In the genomic region with DNA sequence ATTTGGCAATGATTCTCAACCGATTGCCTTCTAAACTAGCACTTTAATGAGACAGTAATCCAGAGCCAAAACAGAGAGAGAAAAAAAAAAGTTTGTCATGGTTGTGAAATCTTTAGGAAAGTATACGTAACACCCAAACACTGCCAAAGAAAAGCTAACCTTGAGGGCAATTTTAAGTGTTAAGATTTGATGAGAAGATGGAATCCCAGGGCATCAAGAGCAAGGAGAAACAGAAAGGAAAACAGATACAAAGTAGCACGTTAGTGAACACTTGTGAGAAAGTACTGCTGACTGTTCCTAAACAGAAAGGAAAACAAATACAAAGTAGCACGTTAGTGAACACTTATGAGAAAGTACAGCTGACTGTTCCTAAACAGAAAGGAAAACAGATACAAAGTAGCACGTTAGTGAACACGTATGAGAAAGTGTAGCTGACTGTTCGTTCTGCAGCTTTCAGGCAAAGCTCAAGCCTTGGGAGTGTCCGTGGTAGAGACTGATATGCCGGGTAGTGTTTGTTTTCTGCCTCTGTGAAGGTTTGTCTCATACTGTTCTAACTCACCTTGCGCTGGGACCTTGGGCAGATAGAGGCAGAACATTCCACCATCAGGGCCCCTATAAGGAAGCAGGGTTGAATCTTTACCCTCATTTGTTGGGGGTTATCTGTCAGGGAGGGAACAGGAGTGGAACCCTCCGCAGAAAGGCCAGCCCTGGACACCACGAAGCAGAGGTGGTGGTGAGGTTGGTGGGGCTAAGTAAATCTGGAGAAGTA, we compare ENCODE assay signal across 8 mouse cellular contexts.
DNase-seq lines count a peak whose midpoint lies in the region; ATAC-seq and TF ChIP-seq lines count a peak whose summit lies in the region.

No protein-coding gene starts in this region.

- H3K9me3 ChIP-seq in CH12.LX (replicated peaks; ENCODE audit: low read length): no peaks in the 10 kb centered on the region
- no peaks in the 10 kb centered on the region for H3K9me3 ChIP-seq in liver, postnatal 0 days (ENCODE audit: low read length)
- H3K9me3 ChIP-seq in stomach, embryonic 16.5 days (replicated peaks; ENCODE audit: control insufficient read depth, low read length): no peaks in the 10 kb centered on the region

- peak overlapping the region; percentile 61 for H3K9ac ChIP-seq in CH12.LX (ENCODE audit: insufficient read depth, low read depth)
- peak overlapping the region; percentile 77; the same call in 1 of the 2 replicates for H3K9ac ChIP-seq in liver, postnatal 0 days (replicated peaks)
- peak overlapping the region; percentile 26 for H3K9ac ChIP-seq in stomach, embryonic 16.5 days (ENCODE audit: low read length)

- dilution Hi-C loops in CH12.LX (cut with MboI; ENCODE audit: extremely low pct_ligation_motif_present, extremely low pct_unique_long_range_greater_than_20kb, low sequenced_read_pairs): no loop called here

- DNase-seq in 3T3-L1 (ENCODE audit: low read depth, low spot score) (peak; percentile 57), CH12.LX (ENCODE audit: extremely low read depth) (no peak)
- peak; percentile 15 for DNase-seq in liver, postnatal 0 days
- no peak for DNase-seq in cerebellum, adult 18-20 months
- DNase-seq in cerebellum, postnatal 36 days: no peak

- peak overlapping the region; percentile 45 to 76 (median 46) for H3K4me3 ChIP-seq in CH12.LX (replicated peaks in 1 of 3; ENCODE audit: low read depth in 2 of 3, low read length in 2 of 3, poor library complexity in 1 of 3)
- H3K4me3 ChIP-seq in liver, postnatal 0 days (ENCODE audit: low read depth, low read length): peak overlapping the region; percentile 72
- peak overlapping the region; percentile 78 for H3K4me3 ChIP-seq in stomach, embryonic 16.5 days (replicated peaks; ENCODE audit: low read length)

- no peak for TF ChIP-seq EP300 in CH12.LX (IDR thresholded peaks at IDR 0.05; ENCODE audit: low read length)
- no peak for TF ChIP-seq EP300 in liver, postnatal 0 days (IDR thresholded peaks at IDR 0.05; ENCODE audit: low read depth)

- peaks cover 0 to 9% of the 10 kb centered on the region in 2 experiments; a peak in 2 of 4 replicates for H3K4me1 ChIP-seq in CH12.LX (ENCODE audit: control insufficient read depth in 1 of 2, insufficient read depth in 2 of 2)
- 0 out of 2 replicates have a peak, but pooled peaks cover 7% of the 10 kb centered on the region for H3K4me1 ChIP-seq in liver, postnatal 0 days (ENCODE audit: insufficient read depth)
- 0 out of 2 replicates have a peak, but pooled peaks cover 3% of the 10 kb centered on the region for H3K4me1 ChIP-seq in stomach, embryonic 16.5 days (ENCODE audit: control insufficient read depth, insufficient read depth, low read length)

- H3K36me3 ChIP-seq in CH12.LX (replicated peaks in 1 of 2; ENCODE audit: control insufficient read depth in 1 of 2, insufficient read depth in 1 of 2, low read length in 1 of 2): no peaks in the 10 kb centered on the region
- no peaks in the 10 kb centered on the region for H3K36me3 ChIP-seq in liver, postnatal 0 days (replicated peaks; ENCODE audit: insufficient read depth, low read length)
- H3K36me3 ChIP-seq in stomach, embryonic 16.5 days (ENCODE audit: control insufficient read depth, insufficient read depth, low read length): no peaks in the 10 kb centered on the region

- no peak for TF ChIP-seq POLR2A in CH12.LX (IDR thresholded peaks at IDR 0.05; ENCODE audit: low read depth, low read length)

- ATAC-seq in erythroid progenitor cell, adult 5-6 weeks (replicated peaks; ENCODE audit: low FRiP score, poor library complexity, severe bottlenecking): peak; percentile 61; the same call in 1 of the 2 replicates
- ATAC-seq in inflammation-experienced regulatory T-cells, adult 6 months: peak; percentile 67
- ATAC-seq in liver, postnatal 0 days: no peak
- ATAC-seq in stomach, embryonic 16.5 days (ENCODE audit: insufficient read depth, low FRiP score): peak; percentile 37

- no peak for TF ChIP-seq CTCF in CH12.LX (conservative IDR thresholded peaks at IDR 0.05 in 1 of 2, IDR thresholded peaks at IDR 0.05 in 1 of 2; ENCODE audit: low read depth in 2 of 2, low read length in 2 of 2)
- no peak for TF ChIP-seq CTCF in liver, postnatal 0 days (IDR thresholded peaks at IDR 0.05; ENCODE audit: low read depth)

- peak overlapping the region; percentile 97 for H3K4me2 ChIP-seq in CH12.LX (ENCODE audit: insufficient read depth, low read depth, poor library complexity, severe bottlenecking)
- H3K4me2 ChIP-seq in liver, postnatal 0 days (ENCODE audit: low read depth, low read length): peak overlapping the region; percentile 88
- H3K4me2 ChIP-seq in stomach, embryonic 16.5 days (ENCODE audit: low read depth, low read length): peak overlapping the region; percentile 81

- no peak overlapping the region for H3K27ac ChIP-seq in CH12.LX (ENCODE audit: insufficient read depth, low read depth)
- 0 out of 2 replicates have a peak overlapping the region, but pooled peaks have one; percentile 24 for H3K27ac ChIP-seq in liver, postnatal 0 days (ENCODE audit: low read depth)
- peak overlapping the region; percentile 98 for H3K27ac ChIP-seq in stomach, embryonic 16.5 days (ENCODE audit: low read length)

- 13% methylated on average over 12 of the region's 12 CpGs for whole genome bisulfite sequencing in liver, postnatal 0 days (ENCODE audit: insufficient replicate concordance)
- WGBS in stomach, embryonic 16.5 days: 33% methylated on average over 12 of the region's 12 CpGs

- in situ Hi-C loops in CH12.LX (cut with MboI; ENCODE audit: low pct_ligation_motif_present, low pct_unique_long_range_greater_than_20kb, low sequenced_read_pairs): no loop called here

- no peaks in the 10 kb centered on the region for H3K79me2 ChIP-seq in CH12.LX (replicated peaks; ENCODE audit: control insufficient read depth, extremely low read depth, insufficient read depth, poor library complexity, severe bottlenecking)

- H3K27me3 ChIP-seq in CH12.LX (replicated peaks): no peaks in the 10 kb centered on the region
- no peaks in the 10 kb centered on the region for H3K27me3 ChIP-seq in liver, postnatal 0 days (ENCODE audit: insufficient read depth, low read length)
- no peaks in the 10 kb centered on the region for H3K27me3 ChIP-seq in stomach, embryonic 16.5 days (ENCODE audit: control insufficient read depth, insufficient read depth, low read length)

- no peak for TF ChIP-seq RAD21 in CH12.LX (IDR thresholded peaks at IDR 0.05; ENCODE audit: low read depth, low read length)

TF ChIP-seq in CH12.LX, 34 proteins besides CTCF, POLR2A, EP300 and RAD21:
- TF ChIP-seq JUND (conservative IDR thresholded peaks at IDR 0.05; ENCODE audit: low read depth, low read length): no peak
- peak; percentile 24; the same call in 1 of the 2 replicates for TF ChIP-seq ZNF384 (IDR thresholded peaks at IDR 0.05; ENCODE audit: low read depth, low read length)

Comparison
In these comparisons a context has a peak if more than half of its experiments do, and no peak if none do; other contexts are left out.
1. DNase-seq: peak in 3T3-L1 (single experiment) and liver, postnatal 0 days (single experiment); none in CH12.LX (single experiment), cerebellum, adult 18-20 months (0 of 2) and cerebellum, postnatal 36 days (0 of 2).
2. H3K9ac ChIP-seq: peak in every context shown above with its lines; median percentile 77 in liver, postnatal 0 days; 61 in CH12.LX; 26 in stomach, embryonic 16.5 days.
3. Peak in every context shown above with its lines, with median percentiles within 50 percentile points of each other: H3K4me2 ChIP-seq and H3K4me3 ChIP-seq.